Mouse (Mus musculus) lung, embryonic 14.5 days (tissue): ENCODE results near the gene Susd2. TPM values are rescaled to one million over a fixed set of nuclear protein-coding genes. Genes with fewer than 3 reads are reported as not detected.

Experiments
- ATAC-seq: fragments of 200-750 bp; cut with Nextera tagmentation; 2 replicates; pipeline ENCODE4 v1.8.0; 2017; ENCODE audit warnings: mild to moderate bottlenecking, moderate TSS enrichment, moderate library complexity; ENCODE audit not compliant: insufficient read depth
- DNase-seq: peaks from one replicate; pipeline ENCODE4 v3.0.0-alpha.2; 2015
- H3K27ac ChIP-seq: fragments of 300-500 bp; sonication (generic); 2 replicates; pipeline ENCODE4 v1.5.1; 2014; ENCODE audit warnings: low read depth, mild to moderate bottlenecking, moderate library complexity
- H3K27me3 ChIP-seq: fragments of 300-500 bp; sonication (generic); 2 replicates; pipeline ENCODE4 v1.6.1; 2014; ENCODE audit warnings: low read length, control low read depth; ENCODE audit not compliant: insufficient read depth
- H3K36me3 ChIP-seq: fragments of 300-500 bp; sonication (generic); 2 replicates; pipeline ENCODE4 v1.6.1; 2014; ENCODE audit warnings: control low read depth; ENCODE audit not compliant: insufficient read depth
- H3K4me1 ChIP-seq: fragments of 300-500 bp; sonication (generic); 2 replicates; pipeline ENCODE4 v1.6.1; 2014; ENCODE audit warnings: antibody characterized with exemption, control low read depth; ENCODE audit not compliant: insufficient read depth
- H3K4me2 ChIP-seq: fragments of 300-500 bp; sonication (generic); 2 replicates; pipeline ENCODE4 v1.6.1; 2014; ENCODE audit warnings: mild to moderate bottlenecking
- H3K4me3 ChIP-seq: fragments of 300-500 bp; sonication (generic); 2 replicates; pipeline ENCODE4 v1.5.1; 2014; ENCODE audit warnings: low read depth, low read length
- H3K9ac ChIP-seq: fragments of 300-500 bp; sonication (generic); 2 replicates; pipeline ENCODE4 v1.6.1; 2014
- H3K9me3 ChIP-seq: fragments of 300-500 bp; sonication (generic); 2 replicates; pipeline ENCODE4 v1.6.1; 2016; ENCODE audit warnings: low read depth, low read length, control low read depth
- CTCF ChIP-seq: IDR thresholded peaks from 2 replicates; pipeline ENCODE4 v1.5.1; 2016; ENCODE audit warnings: antibody characterized with exemption, low read depth
- WGBS: fragments of 180-500 bp; shearing (Covaris S2); extraction: QIAGEN DNeasy Blood & Tissue Kit; methylation state at CpG from one replicate; pipeline ENCODE4 v1.1.7; 2014; 5-methylcytosine and 5-hydroxymethylcytosine counted together
- polyA plus RNA-seq: library from polyadenylated mRNA; unstranded; fragments of >200 nt; fragmentation: Nextera tagmentation; extraction: Ambion mirVana; gene quantifications from 2 replicates; pipeline ENCODE4 v1.2.1, GENCODE M21; 2014

The Susd2 gene
- polyA plus RNA-seq, 1 experiment from 2014 or later = 5.9 TPM

- peak overlapping the region; percentile 97 for H3K4me2 ChIP-seq
- peak overlapping the region; percentile 77 for H3K9ac ChIP-seq
- peaks cover 6% of the 10 kb centered on the region; the same call in 1 of the 2 replicates for H3K4me1 ChIP-seq
- TF ChIP-seq CTCF = no peak
- peak overlapping the region; percentile 77 for H3K27ac ChIP-seq
- H3K27me3 ChIP-seq = peaks cover 4% of the 10 kb centered on the region; the same call in 1 of the 2 replicates
- H3K4me3 ChIP-seq = peak overlapping the region; percentile 69
- peak; percentile 76 for DNase-seq
- under 1% methylated on average over 63 of the region's 63 CpGs for WGBS
- H3K36me3 ChIP-seq = peaks cover 23% of the 10 kb centered on the region; the same call in 1 of the 2 replicates
- peak; percentile 83 for ATAC-seq
- no peaks in the 10 kb centered on the region for H3K9me3 ChIP-seq
Measured at GRCm38 (mm10) chr10:75667115-75667910, 23.5 kb upstream of the Susd2 start.

DNA sequence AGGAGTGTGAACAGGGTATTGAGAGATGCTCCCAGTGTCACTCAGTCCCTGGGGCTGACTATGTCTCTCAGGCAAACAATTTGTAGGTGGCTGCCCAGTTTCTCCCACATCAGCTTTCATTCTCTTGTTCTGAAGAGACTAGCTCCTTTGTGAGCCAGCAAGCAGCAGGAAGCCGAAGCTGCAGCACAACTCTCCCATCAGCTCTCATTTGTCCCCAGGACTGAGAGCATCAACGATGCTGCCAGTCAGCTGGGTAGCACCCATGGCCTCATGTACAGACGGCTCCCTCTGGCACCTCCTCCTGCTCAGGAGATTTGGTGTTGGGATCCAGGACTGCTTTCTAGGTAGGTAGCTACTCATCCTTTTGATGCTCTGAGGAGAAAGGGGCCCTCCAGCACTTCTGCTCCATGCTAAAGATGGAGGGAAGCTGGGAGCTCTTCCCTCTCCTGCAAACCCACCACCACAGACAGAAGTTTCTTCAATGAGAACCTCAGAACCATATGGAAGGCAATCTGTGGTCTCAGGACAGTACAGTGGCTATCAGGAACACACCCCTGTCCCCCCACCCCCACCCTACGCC lies 22.7 kb upstream of the Susd2 start:
- 57% methylated on average over 4 of the region's 4 CpGs for WGBS
- H3K9me3 ChIP-seq = no peaks in the 10 kb centered on the region
- peak overlapping the region; percentile 97 for H3K4me2 ChIP-seq
- DNase-seq = no peak
- peaks cover 4% of the 10 kb centered on the region; the same call in 1 of the 2 replicates for H3K27me3 ChIP-seq
- peak overlapping the region; percentile 77 for H3K9ac ChIP-seq
- H3K36me3 ChIP-seq = peaks cover 31% of the 10 kb centered on the region; the same call in 1 of the 2 replicates
- H3K4me1 ChIP-seq = peaks cover 6% of the 10 kb centered on the region; the same call in 1 of the 2 replicates
- no peak overlapping the region for H3K27ac ChIP-seq
- peak overlapping the region; percentile 69 for H3K4me3 ChIP-seq
- ATAC-seq = no peak; the same call in 1 of the 2 replicates
- no peak for TF ChIP-seq CTCF

DNA sequence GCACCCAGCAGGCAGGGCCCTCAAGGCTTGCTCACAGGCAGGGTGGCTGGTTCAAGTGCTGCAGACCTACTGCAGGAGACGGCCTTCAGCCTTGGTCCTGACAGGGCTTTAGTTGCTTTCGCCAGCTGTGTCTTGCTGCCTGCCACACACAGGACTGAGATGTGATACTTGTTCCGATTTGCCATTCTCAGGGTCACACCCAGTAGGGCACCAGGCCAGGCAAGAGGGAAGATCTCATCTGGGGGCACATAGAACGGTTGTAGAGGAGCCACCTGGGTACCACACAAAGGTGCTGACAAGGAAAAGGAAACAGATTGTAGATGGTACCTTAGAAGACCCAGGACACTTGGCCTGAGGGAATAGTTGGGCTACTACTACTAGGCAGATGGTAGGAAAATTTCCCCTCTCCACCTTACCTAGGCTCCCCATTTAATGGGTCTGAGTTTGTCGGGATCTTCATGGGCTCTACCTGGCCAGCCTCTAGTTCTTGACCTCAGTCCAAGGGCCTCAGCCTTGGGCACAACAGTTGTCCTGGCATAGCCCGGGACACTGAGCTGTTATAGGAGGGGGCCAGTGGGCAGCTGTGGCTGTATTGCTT lies 21.0 kb upstream of the Susd2 start:
- Histone ChIP-seq H3K4me2 (no peak overlapping the region), H3K4me3 (no peak overlapping the region), H3K4me1 (peaks cover 6% of the 10 kb centered on the region; the same call in 1 of the 2 replicates), H3K9ac (no peak overlapping the region), H3K27ac (no peak overlapping the region), H3K9me3 (no peaks in the 10 kb centered on the region), H3K36me3 (peaks cover 43% of the 10 kb centered on the region), H3K27me3 (peaks cover 4% of the 10 kb centered on the region; the same call in 1 of the 2 replicates)
- no peak for ATAC-seq
- DNase-seq = no peak
- TF ChIP-seq CTCF = no peak
- 77% methylated on average over 6 of the region's 6 CpGs for WGBS

- no peak for TF ChIP-seq CTCF
- DNase-seq (no peak), ATAC-seq (no peak)
- Histone ChIP-seq H3K4me1 (0 out of 2 replicates have a peak, but pooled peaks cover 2% of the 10 kb centered on the region), H3K36me3 (peaks cover 52% of the 10 kb centered on the region), H3K9me3 (no peaks in the 10 kb centered on the region), H3K4me3 (no peak overlapping the region), H3K27me3 (no peaks in the 10 kb centered on the region), H3K4me2 (no peak overlapping the region), H3K9ac (no peak overlapping the region), H3K27ac (no peak overlapping the region)
- WGBS = 92% methylated on average over 4 of the region's 4 CpGs
Measured at GRCm38 (mm10) chr10:75662575-75662974, 18.8 kb upstream of the Susd2 start.

DNA sequence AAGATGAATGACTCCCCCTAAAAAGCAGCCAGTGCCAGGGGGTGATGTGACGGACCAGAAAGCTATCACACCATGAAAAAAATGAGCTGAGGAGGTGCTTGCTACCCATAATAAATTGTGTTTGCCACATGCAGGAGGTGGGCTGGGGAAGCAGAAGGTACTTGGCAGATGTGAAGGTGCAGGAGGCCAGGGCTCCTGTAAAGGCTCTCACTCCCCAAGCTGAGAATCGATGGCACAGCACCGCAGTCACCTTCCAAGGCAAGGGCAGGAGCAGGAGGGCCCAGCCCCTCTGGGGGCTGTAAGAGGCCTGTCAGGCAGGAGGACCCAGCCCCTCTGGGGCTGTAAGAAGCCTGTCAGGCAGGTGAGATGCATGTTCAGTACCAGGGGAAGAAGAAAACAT lies 18.1 kb upstream of the Susd2 start:
- Histone ChIP-seq H3K27ac (no peak overlapping the region), H3K4me3 (no peak overlapping the region), H3K9me3 (no peaks in the 10 kb centered on the region), H3K27me3 (no peaks in the 10 kb centered on the region), H3K4me2 (no peak overlapping the region), H3K9ac (no peak overlapping the region), H3K36me3 (peaks cover 59% of the 10 kb centered on the region), H3K4me1 (0 out of 2 replicates have a peak, but pooled peaks cover 2% of the 10 kb centered on the region)
- no peak for TF ChIP-seq CTCF
- ATAC-seq = no peak
- no peak for DNase-seq
- WGBS = 87% methylated on average over 3 of the region's 3 CpGs

GRCm38 (mm10) chr10:75661381-75661780 lies 17.6 kb upstream of the Susd2 start:
- ATAC-seq (no peak), DNase-seq (no peak)
- Histone ChIP-seq H3K9ac (no peak overlapping the region), H3K27ac (no peak overlapping the region), H3K27me3 (no peaks in the 10 kb centered on the region), H3K36me3 (peaks cover 64% of the 10 kb centered on the region), H3K4me1 (no peaks in the 10 kb centered on the region), H3K9me3 (no peaks in the 10 kb centered on the region), H3K4me3 (no peak overlapping the region), H3K4me2 (no peak overlapping the region)
- TF ChIP-seq CTCF = no peak
- 80% methylated on average over 6 of the region's 6 CpGs for WGBS

GRCm38 (mm10) chr10:75657772-75658171 lies 14.0 kb upstream of the Susd2 start:
- 94% methylated on average over 7 of the region's 7 CpGs for WGBS
- Histone ChIP-seq H3K27me3 (no peaks in the 10 kb centered on the region), H3K9me3 (no peaks in the 10 kb centered on the region), H3K27ac (no peak overlapping the region), H3K4me2 (no peak overlapping the region), H3K9ac (no peak overlapping the region), H3K4me1 (no peaks in the 10 kb centered on the region), H3K36me3 (peaks cover 83% of the 10 kb centered on the region), H3K4me3 (no peak overlapping the region)
- TF ChIP-seq CTCF = no peak
- no peak for ATAC-seq
- no peak for DNase-seq
